Mouse (Mus musculus) liver, embryonic 13.5 days (tissue): ENCODE data around the gene Sntb2. TPM values are rescaled to one million over a fixed set of nuclear protein-coding genes. Genes with fewer than 3 reads are reported as not detected.
"Not testable (repeated sequence)": the region's sequence is repeated elsewhere in the genome, so short reads cannot be mapped to it uniquely, and the experiment has no call there.

Source experiments
- ATAC-seq: fragments of 200-750 bp; cut with Nextera tagmentation; 2 replicates; pipeline ENCODE4 v1.8.0; 2017; ENCODE audit warnings: low read depth, mild to moderate bottlenecking, moderate number of reproducible peaks, moderate library complexity
- DNase-seq: peaks from one replicate; pipeline ENCODE4 v3.0.0; 2022
- H3K27ac ChIP-seq: fragments of 300-500 bp; sonication (generic); 2 replicates; pipeline ENCODE4 v1.5.1; 2015; ENCODE audit warnings: moderate library complexity, mild to moderate bottlenecking, inconsistent platforms
- H3K27me3 ChIP-seq: fragments of 300-500 bp; sonication (generic); 2 replicates; pipeline ENCODE4 v1.6.1; 2015; ENCODE audit warnings: mild to moderate bottlenecking, inconsistent platforms
- H3K36me3 ChIP-seq: fragments of 300-500 bp; sonication (generic); 2 replicates; pipeline ENCODE4 v1.6.1; 2015; ENCODE audit warnings: mild to moderate bottlenecking, inconsistent platforms
- H3K4me1 ChIP-seq: fragments of 300-500 bp; sonication (generic); replicated peaks from 2 replicates; pipeline ENCODE4 v1.6.1; 2015; ENCODE audit warnings: inconsistent platforms
- H3K4me2 ChIP-seq: fragments of 300-500 bp; sonication (generic); 2 replicates; pipeline ENCODE4 v1.6.1; 2015; ENCODE audit warnings: inconsistent platforms, mild to moderate bottlenecking, moderate library complexity
- H3K4me3 ChIP-seq: fragments of 300-500 bp; sonication (generic); replicated peaks from 2 replicates; pipeline ENCODE4 v1.5.1; 2015; ENCODE audit warnings: mild to moderate bottlenecking, inconsistent platforms
- H3K9ac ChIP-seq: fragments of 300-500 bp; sonication (generic); 2 replicates; pipeline ENCODE4 v1.6.1; 2015; ENCODE audit warnings: mild to moderate bottlenecking, inconsistent platforms
- H3K9me3 ChIP-seq: fragments of 300-500 bp; sonication (generic); replicated peaks from 2 replicates; pipeline ENCODE4 v1.6.1; 2016; ENCODE audit warnings: inconsistent platforms
- WGBS: fragments of 180-500 bp; shearing (Covaris S2); methylation state at CpG from one replicate; pipeline ENCODE4 v1.1.7; 2015; ENCODE audit not compliant: insufficient replicate concordance; 5-methylcytosine and 5-hydroxymethylcytosine counted together
- polyA plus RNA-seq: library from polyadenylated mRNA; unstranded; fragments of >200 nt; fragmentation: Nextera tagmentation; extraction: Ambion mirVana; gene quantifications from 2 replicates; pipeline ENCODE4 v1.2.1, GENCODE M21; 2015

The Sntb2 gene
- polyA plus RNA-seq, 1 experiment from 2014 or later = 1.6 TPM

DNA sequence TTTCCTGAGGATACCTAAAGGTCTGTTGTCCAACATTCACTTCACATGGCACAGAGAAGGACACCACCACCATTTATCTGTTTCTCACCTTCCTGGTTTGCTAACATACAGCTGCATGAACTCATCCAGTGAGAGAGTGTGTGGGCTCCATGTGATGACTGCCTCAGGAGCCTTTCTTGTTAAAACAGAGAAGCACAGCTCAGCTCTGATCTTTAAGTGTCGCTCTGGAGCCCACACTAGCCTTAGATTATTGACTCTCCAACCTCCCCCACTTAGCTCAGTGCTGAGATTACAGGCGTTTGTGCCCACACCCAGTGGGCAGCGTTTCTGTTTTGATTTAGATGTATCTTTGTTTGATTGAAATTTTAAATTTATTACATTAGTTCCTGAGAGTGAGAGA lies 72.2 kb downstream of the Sntb2 start:
- ATAC-seq = no peak
- no peak for DNase-seq
- no peak overlapping the region for H3K4me3 ChIP-seq
- no peak overlapping the region for H3K9ac ChIP-seq
- WGBS = 52% methylated on average over 3 of the region's 3 CpGs
- H3K9me3 ChIP-seq = no peaks in the 10 kb centered on the region
- no peaks in the 10 kb centered on the region for H3K4me1 ChIP-seq
- no peaks in the 10 kb centered on the region for H3K36me3 ChIP-seq
- H3K27me3 ChIP-seq = no peaks in the 10 kb centered on the region
- H3K4me2 ChIP-seq = no peak overlapping the region
- H3K27ac ChIP-seq = no peak overlapping the region

- H3K9ac ChIP-seq = no peak overlapping the region
- no peaks in the 10 kb centered on the region for H3K27me3 ChIP-seq
- ATAC-seq (no peak), DNase-seq (no peak)
- no peak overlapping the region for H3K4me3 ChIP-seq
- H3K9me3 ChIP-seq = no peaks in the 10 kb centered on the region
- WGBS = 78% methylated on average over 2 of the region's 2 CpGs
- H3K4me2 ChIP-seq = no peak overlapping the region
- no peak overlapping the region for H3K27ac ChIP-seq
- H3K36me3 ChIP-seq = no peaks in the 10 kb centered on the region
- H3K4me1 ChIP-seq = no peaks in the 10 kb centered on the region
Measured at GRCm38 (mm10) chr8:107012666-107013065, 77.1 kb downstream of the Sntb2 start.

- Histone ChIP-seq H3K4me1 (no peaks in the 10 kb centered on the region), H3K27ac (no peak overlapping the region), H3K4me2 (no peak overlapping the region), H3K27me3 (no peaks in the 10 kb centered on the region), H3K36me3 (no peaks in the 10 kb centered on the region), H3K9ac (no peak overlapping the region), H3K4me3 (no peak overlapping the region), H3K9me3 (no peaks in the 10 kb centered on the region)
- ATAC-seq = no peak
- DNase-seq = no peak
- WGBS = 66% methylated on average over 1 of the region's 1 CpGs
Measured at GRCm38 (mm10) chr8:107014915-107015314, 79.4 kb downstream of the Sntb2 start.

DNA sequence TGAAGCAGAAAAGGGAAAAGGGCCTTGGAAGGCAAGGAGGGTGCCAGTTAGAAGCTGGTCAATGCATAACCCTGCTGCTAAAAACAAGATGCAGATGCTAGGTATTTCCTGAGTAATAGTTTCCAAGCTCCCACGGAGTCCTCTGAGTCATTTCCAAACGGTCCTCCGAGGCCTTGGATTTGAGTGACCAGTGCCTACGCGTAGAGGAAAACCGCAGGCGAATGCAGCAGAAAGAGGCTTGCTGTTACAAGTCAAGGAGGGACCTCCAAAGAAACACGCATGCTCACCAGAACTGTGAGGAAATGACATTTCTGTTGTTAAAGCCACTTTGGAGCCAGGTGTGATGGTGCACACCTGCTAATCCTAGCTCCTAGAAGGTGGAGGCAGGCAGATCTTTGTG lies 87.9 kb downstream of the Sntb2 start:
- Histone ChIP-seq H3K9ac (no peak overlapping the region), H3K9me3 (no peaks in the 10 kb centered on the region), H3K36me3 (no peaks in the 10 kb centered on the region), H3K27ac (no peak overlapping the region), H3K4me1 (peaks cover 4% of the 10 kb centered on the region), H3K4me3 (no peak overlapping the region), H3K27me3 (no peaks in the 10 kb centered on the region), H3K4me2 (no peak overlapping the region)
- no peak for ATAC-seq
- DNase-seq = no peak
- 75% methylated on average over 8 of the region's 8 CpGs for WGBS

DNA sequence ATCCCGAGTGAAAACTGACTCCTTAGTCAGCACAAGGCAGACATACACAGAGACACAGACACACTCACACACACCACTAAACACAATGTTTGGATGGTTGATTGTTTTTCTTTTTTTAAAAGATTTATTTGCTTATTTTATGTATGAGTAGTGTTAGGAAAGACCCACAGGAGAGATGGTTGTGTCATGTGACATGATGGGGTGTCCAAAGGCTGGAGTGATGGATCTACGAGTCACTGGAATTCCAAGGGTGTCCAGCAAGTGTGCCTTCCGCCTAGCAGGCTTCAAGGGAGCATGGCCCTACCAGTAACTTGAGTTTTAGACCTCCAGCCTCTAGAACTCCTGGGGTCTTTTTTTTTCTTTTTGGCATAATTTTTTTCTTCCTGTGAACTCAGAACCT lies 93.8 kb downstream of the Sntb2 start:
- Histone ChIP-seq H3K27me3 (no peaks in the 10 kb centered on the region), H3K27ac (no peak overlapping the region), H3K9me3 (no peaks in the 10 kb centered on the region), H3K9ac (no peak overlapping the region), H3K4me2 (no peak overlapping the region), H3K36me3 (no peaks in the 10 kb centered on the region), H3K4me3 (no peak overlapping the region), H3K4me1 (peaks cover 47% of the 10 kb centered on the region)
- 66% methylated on average over 3 of the region's 3 CpGs for WGBS
- no peak for ATAC-seq
- no peak for DNase-seq

- H3K27me3 ChIP-seq = no peaks in the 10 kb centered on the region
- no peak for DNase-seq
Measured at GRCm38 (mm10) chr8:107030058-107030457, 94.5 kb downstream of the Sntb2 start.

DNA sequence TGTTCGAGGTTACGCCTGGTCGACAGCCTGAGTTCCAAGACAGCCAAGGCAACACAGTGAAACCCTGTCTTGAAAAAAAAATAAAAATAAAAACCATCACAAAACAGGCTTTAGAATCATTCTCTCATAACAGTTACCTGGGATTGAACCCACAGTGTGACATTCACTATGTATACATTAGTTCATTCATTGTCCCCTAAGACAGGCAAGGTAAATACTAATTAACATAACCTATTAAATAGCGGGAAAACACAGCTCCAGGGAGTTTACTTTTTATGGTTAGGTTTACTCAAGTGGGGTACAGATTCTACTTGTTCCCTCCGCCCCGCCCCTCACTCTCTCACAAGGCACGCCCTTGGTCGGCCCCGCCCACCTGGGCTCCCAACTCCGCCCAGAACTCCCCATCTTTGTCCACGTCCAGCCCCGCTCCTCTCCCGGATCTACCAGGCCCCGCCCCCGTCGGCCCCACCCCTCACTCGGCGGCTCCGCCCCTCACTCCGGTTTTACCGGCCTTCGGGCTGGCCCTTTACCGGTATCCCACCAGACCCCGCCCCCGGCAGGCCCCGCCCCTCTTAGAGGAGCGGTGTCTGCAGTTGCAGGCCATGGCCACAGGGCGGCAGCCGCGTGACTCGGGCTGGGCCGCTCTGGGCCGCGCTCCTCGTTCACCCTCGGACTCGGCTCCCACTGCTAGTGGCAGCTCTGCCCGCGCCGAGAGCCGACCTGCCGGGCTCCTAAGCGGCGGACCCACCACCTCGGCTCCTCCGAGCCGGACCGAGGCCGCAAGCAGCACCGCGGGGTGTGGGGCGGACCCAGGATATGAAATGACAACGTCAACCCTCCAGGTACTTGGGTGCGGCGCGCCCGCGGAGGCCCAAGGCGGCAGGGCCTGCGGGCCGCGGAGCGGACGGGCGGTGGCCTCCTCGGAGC lies 95.4 kb downstream of the Sntb2 start, which contains the start of gene Vps4a:
TSS of gene Vps4a (plus strand) at position 573 of the 927 bp plus-strand sequence.
- Histone ChIP-seq H3K4me3 (peak within 1 kb of the TSS; percentile 98), H3K9me3 (no peaks in the 10 kb centered on the region), H3K4me2 (peak within 1 kb of the TSS; percentile 95), H3K9ac (peak within 1 kb of the TSS; percentile 96), H3K4me1 (peaks cover 50% of the 10 kb centered on the region), H3K27ac (peak within 1 kb of the TSS; percentile 83), H3K27me3 (no peaks in the 10 kb centered on the region), H3K36me3 (no peaks in the 10 kb centered on the region)
- WGBS = 4% methylated on average over 64 of the region's 66 CpGs
- ATAC-seq (peak; percentile 93), DNase-seq (peak; percentile 98)

More at GRCm38 (mm10) chr8:107030058-107030457, 94.5 kb downstream of the Sntb2 start:
- Histone ChIP-seq H3K4me2 (no peak overlapping the region), H3K4me1 (peaks cover 50% of the 10 kb centered on the region), H3K4me3 (no peak overlapping the region), H3K9ac (no peak overlapping the region), H3K36me3 (no peaks in the 10 kb centered on the region), H3K27ac (peak overlapping the region; percentile 60), H3K9me3 (no peaks in the 10 kb centered on the region)
- ATAC-seq = no peak
- 46% methylated on average over 5 of the region's 5 CpGs for WGBS

DNA sequence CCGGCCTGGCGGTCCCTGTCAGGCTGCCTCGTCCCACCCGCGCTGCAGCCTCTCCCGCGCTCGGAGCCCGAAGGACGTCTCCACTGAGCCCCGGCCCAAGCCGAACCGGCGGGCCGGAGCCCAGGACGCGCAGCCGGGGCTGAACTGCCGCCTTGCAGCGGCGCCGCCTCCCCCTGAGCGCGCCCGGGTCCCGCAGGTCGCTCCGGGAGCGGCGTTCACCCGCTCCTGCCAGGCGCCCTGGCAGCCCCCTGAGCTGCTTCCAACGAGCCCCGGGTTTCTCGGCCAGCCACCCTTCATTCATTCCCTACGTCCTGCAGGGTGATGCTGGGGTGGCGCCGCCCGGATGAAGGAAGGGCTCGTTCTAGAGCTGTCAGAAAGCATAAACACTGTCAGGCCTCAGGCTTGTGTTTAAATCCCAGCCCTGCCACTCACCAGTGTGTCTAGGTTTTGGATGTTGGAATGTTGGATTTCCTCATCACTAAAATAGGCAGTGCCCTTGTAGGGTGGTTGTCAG lies 96.1 kb downstream of the Sntb2 start:
- Histone ChIP-seq H3K27me3 (no peaks in the 10 kb centered on the region), H3K9me3 (no peaks in the 10 kb centered on the region), H3K36me3 (peaks cover 2% of the 10 kb centered on the region), H3K4me3 (peak overlapping the region; percentile 98), H3K27ac (peak overlapping the region; percentile 83), H3K9ac (peak overlapping the region; percentile 96), H3K4me1 (peaks cover 50% of the 10 kb centered on the region), H3K4me2 (peak overlapping the region; percentile 95)
- under 1% methylated on average over 38 of the region's 40 CpGs for WGBS
- no peak for DNase-seq
- ATAC-seq = no peak

- not testable (repeated sequence) for H3K4me3 ChIP-seq, DNase-seq, H3K27me3 ChIP-seq, H3K9me3 ChIP-seq, ATAC-seq, H3K4me2 ChIP-seq, H3K27ac ChIP-seq
- 86% methylated on average over 2 of the region's 2 CpGs for WGBS
- H3K9ac ChIP-seq = 0 out of 2 replicates have a peak overlapping the region, but pooled peaks have one; percentile 96
- H3K4me1 ChIP-seq = peaks cover 44% of the 10 kb centered on the region
- peaks cover 12% of the 10 kb centered on the region for H3K36me3 ChIP-seq
Measured at GRCm38 (mm10) chr8:107033609-107034008, 98.1 kb downstream of the Sntb2 start.

DNA sequence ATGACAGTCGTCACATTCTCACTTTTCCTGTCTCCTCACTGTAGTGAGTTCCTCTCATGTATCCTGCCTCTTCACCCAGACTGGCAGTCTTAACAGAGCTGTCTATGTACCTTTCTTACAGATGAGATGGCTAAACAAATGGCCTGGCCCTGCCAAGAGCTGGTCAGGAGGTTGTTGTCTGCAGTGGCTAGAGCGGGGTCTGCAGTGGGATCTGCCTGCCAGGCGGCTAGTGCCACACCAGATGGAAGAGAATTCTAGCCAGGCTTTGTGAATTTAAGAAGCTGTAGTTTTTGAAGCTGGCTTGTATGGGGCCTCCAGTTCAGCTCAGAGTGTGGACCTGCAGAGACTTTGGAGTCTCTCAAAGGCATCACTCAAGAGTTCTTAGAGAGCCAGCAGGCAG lies 100.1 kb downstream of the Sntb2 start:
- WGBS = 75% methylated on average over 3 of the region's 3 CpGs
- peaks cover 32% of the 10 kb centered on the region for H3K36me3 ChIP-seq

GRCm38 (mm10) chr8:107036626-107037025 lies 101.1 kb downstream of the Sntb2 start:
- DNase-seq (no peak), ATAC-seq (no peak)
- Histone ChIP-seq H3K4me2 (no peak overlapping the region), H3K9ac (no peak overlapping the region), H3K27ac (no peak overlapping the region), H3K27me3 (no peaks in the 10 kb centered on the region), H3K4me3 (no peak overlapping the region), H3K4me1 (peaks cover 23% of the 10 kb centered on the region), H3K9me3 (no peaks in the 10 kb centered on the region), H3K36me3 (peaks cover 42% of the 10 kb centered on the region)
- 75% methylated on average over 8 of the region's 8 CpGs for WGBS

More for the DNA sequence above, 100.1 kb downstream of the Sntb2 start:
- Histone ChIP-seq H3K9me3 (no peaks in the 10 kb centered on the region), H3K4me1 (peaks cover 27% of the 10 kb centered on the region), H3K4me3 (no peak overlapping the region), H3K4me2 (no peak overlapping the region), H3K27me3 (no peaks in the 10 kb centered on the region), H3K27ac (no peak overlapping the region), H3K9ac (no peak overlapping the region)
- DNase-seq (no peak), ATAC-seq (no peak)
